Mouse (Mus musculus): ENCODE results near the gene Ibsp.

Ibsp gene

DNA sequence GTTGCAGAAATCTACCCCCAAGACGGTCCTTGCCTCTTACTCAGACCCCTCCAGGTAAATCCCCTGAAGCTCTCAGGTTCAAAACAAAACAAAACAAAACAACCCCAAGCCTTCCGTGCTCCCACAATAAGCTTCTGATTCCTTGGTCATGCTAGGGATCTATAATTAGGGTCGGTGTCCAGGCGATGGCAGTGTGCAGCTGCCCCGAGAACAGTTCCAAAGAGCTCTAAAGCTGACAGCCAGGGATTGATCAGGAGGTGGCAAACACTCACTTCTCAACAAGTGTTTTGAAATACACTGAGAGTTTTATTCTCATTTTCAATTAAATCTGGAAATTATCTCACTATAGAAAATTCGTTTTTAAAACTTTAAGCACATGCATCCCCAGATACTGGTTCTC is 43.9 kb downstream of the Ibsp start:
- CTCF ChIA-PET: no interaction called here

DNA sequence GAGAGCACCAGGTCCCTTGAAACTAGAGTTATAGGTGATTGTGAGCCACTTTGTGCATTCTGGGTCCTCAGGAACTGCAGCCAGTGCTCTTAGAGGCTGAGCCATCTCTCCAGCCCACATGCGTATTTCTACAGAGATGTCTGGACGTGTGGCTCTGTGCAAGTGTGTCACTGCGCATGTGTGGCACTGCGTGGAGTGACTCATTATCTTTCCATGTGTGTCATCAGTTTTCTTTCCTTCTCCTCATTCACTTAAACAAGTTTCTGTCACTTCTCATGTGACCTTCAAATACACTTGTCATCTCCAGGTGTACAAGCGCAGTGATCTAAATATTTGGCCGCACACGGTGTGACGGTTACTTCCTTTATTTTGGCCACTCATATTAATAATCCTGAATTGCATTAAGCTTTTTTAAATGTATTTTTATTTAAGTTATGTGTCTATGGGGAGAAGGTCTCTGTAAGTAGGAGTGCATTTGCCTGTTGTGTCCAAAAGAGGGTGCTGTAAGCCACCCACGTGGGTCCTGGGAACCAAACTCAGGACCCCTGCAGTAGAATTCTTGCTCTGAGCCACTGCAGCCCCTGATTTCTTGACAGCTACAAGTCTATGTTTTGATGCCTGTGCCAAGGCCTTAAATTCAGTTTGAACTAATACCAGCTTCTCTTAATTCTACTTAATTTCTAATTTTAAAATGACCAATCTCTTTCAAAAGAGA is 45.7 kb downstream of the Ibsp start:
- CTCF ChIA-PET: interaction anchor here (0.5 to 1.0 kb wide), 2 partner anchors 14 to 418 kb away, joined by 3 to 4 read pairs; no protein-coding TSS in a partner anchor

DNA sequence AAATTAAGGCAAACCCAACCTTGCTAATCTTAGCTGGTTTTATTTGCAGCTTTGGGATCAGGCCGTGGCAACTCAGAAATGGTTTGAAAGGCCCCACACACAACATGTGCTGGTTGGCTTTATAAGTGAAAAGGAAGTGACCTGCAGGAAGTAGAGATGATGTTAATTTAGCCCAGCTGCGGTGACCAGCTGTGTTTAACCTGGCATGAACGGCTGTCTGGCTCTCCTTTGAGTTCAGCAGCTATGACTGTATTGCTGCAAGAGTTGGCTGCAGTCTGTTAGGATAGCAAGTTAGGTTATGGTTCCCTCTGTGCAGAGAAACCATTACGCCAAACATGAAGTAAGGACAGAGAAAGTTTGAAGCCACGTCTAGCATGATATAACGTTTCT is 46.3 kb downstream of the Ibsp start:
- CTCF ChIA-PET: interaction anchor here (0.5 to 1.0 kb wide), 3 partner anchors 13 to 417 kb away, joined by 3 to 4 read pairs (median 4); no protein-coding TSS in a partner anchor

DNA sequence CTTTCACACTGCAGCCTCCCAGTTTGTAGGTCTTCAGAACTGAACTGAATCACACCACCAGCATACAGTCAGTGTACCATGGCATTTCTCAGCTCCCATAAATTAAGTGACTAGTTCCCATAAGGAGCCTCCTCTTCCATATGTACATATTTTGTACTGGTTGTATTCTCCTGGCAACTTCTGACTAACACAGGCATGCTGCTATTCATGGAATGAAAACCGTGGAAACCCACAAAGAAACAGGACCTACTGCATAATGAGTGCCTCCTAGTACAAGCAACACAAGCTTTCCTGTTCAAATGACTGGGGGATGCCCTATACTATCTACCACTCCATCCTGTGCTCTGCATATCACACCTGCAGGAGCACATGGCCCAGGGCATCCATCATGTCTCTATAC is 52.1 kb downstream of the Ibsp start:
- CTCF ChIA-PET: interaction anchor here (0.7 kb wide), 1 partner anchor 212 kb away, joined by 14 read pairs; no protein-coding TSS in a partner anchor

DNA sequence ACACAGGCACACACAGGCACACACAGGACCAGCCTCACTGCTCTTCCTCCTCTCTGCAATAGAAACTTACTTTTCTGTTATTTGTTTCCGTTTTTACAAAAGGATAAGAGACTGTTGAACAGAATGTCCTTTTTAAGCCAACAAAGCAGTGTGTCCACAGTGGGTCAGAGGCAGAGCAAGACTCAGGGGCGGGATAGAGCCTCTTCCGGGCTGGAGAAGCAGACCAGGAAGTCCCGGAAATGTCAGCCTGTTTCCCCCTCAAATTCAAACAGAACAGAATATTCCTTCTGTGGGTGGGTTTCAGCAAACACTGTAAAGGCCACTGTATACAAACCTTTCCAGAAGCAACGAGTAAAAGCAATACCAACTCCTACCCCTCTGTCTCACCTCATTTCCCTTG is 52.9 kb downstream of the Ibsp start:
- CTCF ChIA-PET: no interaction called here

DNA sequence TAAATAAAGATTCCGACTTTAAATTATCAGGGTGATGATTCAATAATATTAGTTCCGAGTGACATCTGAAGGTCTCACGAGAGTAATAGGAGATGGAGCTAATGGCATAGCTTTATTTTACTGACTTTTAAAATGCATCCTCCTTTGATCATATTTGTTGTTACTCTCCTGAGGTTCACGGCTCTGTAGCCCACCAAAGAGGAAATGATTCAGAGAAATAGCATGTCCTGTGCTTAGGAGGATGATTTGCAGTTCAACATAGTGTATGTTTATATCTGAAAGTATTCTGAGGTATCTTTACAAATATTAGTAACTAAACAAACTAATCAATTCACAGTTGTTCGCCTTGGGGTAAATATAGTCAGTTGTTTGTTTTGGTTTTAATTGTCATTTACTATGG is 58.6 kb downstream of the Ibsp start:
- CTCF ChIA-PET: no interaction called here

DNA sequence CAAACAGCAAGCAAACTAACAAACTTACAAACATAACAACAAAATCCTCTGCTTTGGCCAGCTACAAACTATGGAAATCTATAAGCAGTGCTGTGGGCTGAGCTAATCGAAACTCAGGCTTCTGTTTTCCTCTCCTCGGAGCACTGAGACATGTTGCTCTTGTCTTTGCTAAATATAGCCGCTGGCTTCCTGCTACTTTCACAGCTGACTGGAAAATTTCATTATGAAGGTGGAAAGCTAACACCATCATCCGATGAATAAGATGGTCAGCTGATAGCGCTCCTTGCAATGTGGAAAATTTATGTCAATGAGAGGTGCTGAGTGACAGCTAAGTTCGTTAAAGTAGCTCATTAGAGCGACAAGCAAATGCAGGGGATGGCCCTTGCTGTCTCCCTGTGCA is 59.6 kb downstream of the Ibsp start:
- CTCF ChIA-PET: interaction anchor here (0.9 kb wide), 1 partner anchor 14 kb away, joined by 3 read pairs; no protein-coding TSS in a partner anchor

DNA sequence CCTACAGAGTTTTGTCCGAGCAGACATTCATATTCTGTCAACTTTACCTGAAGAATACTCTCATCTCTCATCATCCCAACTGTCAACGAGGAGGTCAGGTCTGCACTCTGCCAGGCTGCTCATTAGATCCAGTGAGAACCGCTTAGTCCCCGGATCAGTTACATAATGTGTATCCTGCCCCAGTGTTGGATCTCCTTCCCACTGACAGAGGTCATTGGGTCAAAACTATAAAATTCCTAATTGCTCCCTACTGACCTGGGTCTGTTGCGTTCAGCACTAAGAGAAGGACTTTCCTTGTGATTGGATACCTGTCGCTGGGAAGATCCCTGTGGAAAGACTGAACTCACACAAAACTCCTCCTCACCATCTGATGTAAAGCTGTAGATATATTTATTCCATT is 60.3 kb downstream of the Ibsp start:
- CTCF ChIA-PET: interaction anchor here (0.9 kb wide), 1 partner anchor 15 kb away, joined by 3 read pairs; no protein-coding TSS in a partner anchor
